Mouse (Mus musculus) heart, adult 8-10 months (tissue): Measurements from ENCODE around the gene Trappc2l. TPM values are rescaled to one million over a fixed set of nuclear protein-coding genes. Genes with fewer than 3 reads are reported as not detected.
A peak's percentile ranks its signal among the peaks of the same experiment; 100 is the strongest.
"Not testable (repeated sequence)": the region's sequence is repeated elsewhere in the genome, so short reads cannot be mapped to it uniquely, and the experiment has no call there.

Source experiments
- DNase-seq: peaks from one replicate; pipeline ENCODE4 v3.0.0; 2022; ENCODE audit warnings: low spot score
- total RNA-seq, 4 experiments: library from RNA; stranded (reverse); gene quantifications; 2 replicates each; pipeline ENCODE4 v1.2.4; 2022

Gene Trappc2l
- 10 to 100 TPM; 62.8 to 66.2 (median 63.3) TPM for total RNA-seq

GRCm38 (mm10) chr8:122611295-122612133, at the start of gene Trappc2l, which contains the start of gene Galns:
Gene Trappc2l, plus strand, starts transcription at chr8:122611640.
Gene Galns, minus strand, starts transcription at chr8:122611463.
- peak; percentile 93 for DNase-seq

- no peak for DNase-seq
Observed at GRCm38 (mm10) chr8:122564363-122565352, 46.8 kb upstream of the Trappc2l start.

- peak; percentile 46 for DNase-seq
Observed at GRCm38 (mm10) chr8:122566766-122567165, 44.7 kb upstream of the Trappc2l start.

GRCm38 (mm10) chr8:122567361-122568108, 43.9 kb upstream of the Trappc2l start, which contains the start of gene Cdt1:
Gene Cdt1, plus strand, starts transcription at chr8:122568015.
- peak; percentile 94 for DNase-seq

- no peak for DNase-seq
Observed at GRCm38 (mm10) chr8:122568109-122568504, 43.3 kb upstream of the Trappc2l start.

- DNase-seq: no peak
Observed at GRCm38 (mm10) chr8:122568881-122569309, 42.5 kb upstream of the Trappc2l start.

GRCm38 (mm10) chr8:122569329-122569728, 42.1 kb upstream of the Trappc2l start:
- DNase-seq: no peak

GRCm38 (mm10) chr8:122569996-122570395, 41.4 kb upstream of the Trappc2l start:
- DNase-seq: no peak

- DNase-seq: no peak
Observed at GRCm38 (mm10) chr8:122571153-122571552, 40.3 kb upstream of the Trappc2l start.

- DNase-seq: no peak
Observed at GRCm38 (mm10) chr8:122571750-122572267, 39.6 kb upstream of the Trappc2l start.

- DNase-seq: no peak
Observed at GRCm38 (mm10) chr8:122572751-122573150, 38.7 kb upstream of the Trappc2l start.

GRCm38 (mm10) chr8:122573176-122573575, 38.3 kb upstream of the Trappc2l start:
- DNase-seq: not testable (repeated sequence)

- no peak for DNase-seq
Observed at GRCm38 (mm10) chr8:122573577-122573976, 37.9 kb upstream of the Trappc2l start.

GRCm38 (mm10) chr8:122574264-122574663, 37.2 kb upstream of the Trappc2l start:
- no peak for DNase-seq

GRCm38 (mm10) chr8:122574667-122575251, 36.7 kb upstream of the Trappc2l start:
- DNase-seq: no peak

- no peak for DNase-seq
Observed at GRCm38 (mm10) chr8:122575286-122575685, 36.2 kb upstream of the Trappc2l start.

- DNase-seq: no peak
Observed at GRCm38 (mm10) chr8:122575735-122576647, 35.4 kb upstream of the Trappc2l start.

- peak; percentile 93 for DNase-seq
Observed at GRCm38 (mm10) chr8:122576648-122577022, 34.8 kb upstream of the Trappc2l start, which contains the start of gene Aprt. Gene Aprt, minus strand, starts transcription at chr8:122576909.

- DNase-seq: no peak
Observed at GRCm38 (mm10) chr8:122577116-122577515, 34.3 kb upstream of the Trappc2l start.
